Mouse (Mus musculus) bone marrow, adult 2 months (tissue): Measurements from ENCODE around the gene Ankrd44.

ENCODE experiments used
- CTCF ChIP-seq: fragments of 200-500 bp; IDR thresholded peaks from 2 replicates; pipeline ENCODE4 v1.5.1; 2011; ENCODE audit warnings: low read length, control low read depth; ENCODE audit not compliant: control insufficient read depth, insufficient read depth
- POLR2A ChIP-seq: fragments of 200-500 bp; IDR thresholded peaks from 2 replicates; pipeline ENCODE4 v1.6.1; 2011; ENCODE audit warnings: low read depth, mild to moderate bottlenecking, control low read depth, low read length, borderline replicate concordance; ENCODE audit not compliant: control insufficient read depth

DNA sequence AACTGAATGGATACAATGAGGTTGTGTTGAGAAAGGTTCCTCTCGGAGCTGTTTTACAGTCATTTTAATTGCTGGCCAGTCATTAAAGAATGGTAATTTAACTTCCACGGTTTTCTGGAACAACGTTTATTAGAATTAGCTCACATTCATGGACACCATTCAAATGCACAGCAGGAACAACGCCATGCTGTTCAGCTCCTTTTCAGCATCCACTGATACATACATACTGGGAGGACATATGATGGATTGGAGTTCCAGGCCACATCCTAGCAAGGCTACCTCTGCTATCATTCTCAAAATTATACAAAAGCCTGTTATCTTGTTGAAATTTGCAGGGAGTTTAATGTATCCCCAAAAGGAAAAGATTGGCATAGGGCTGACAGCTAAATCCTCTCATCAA, 261.1 kb downstream of the Ankrd44 start:
- TF ChIP-seq CTCF = no peak
- TF ChIP-seq POLR2A = no peak
